In the genomic region with DNA sequence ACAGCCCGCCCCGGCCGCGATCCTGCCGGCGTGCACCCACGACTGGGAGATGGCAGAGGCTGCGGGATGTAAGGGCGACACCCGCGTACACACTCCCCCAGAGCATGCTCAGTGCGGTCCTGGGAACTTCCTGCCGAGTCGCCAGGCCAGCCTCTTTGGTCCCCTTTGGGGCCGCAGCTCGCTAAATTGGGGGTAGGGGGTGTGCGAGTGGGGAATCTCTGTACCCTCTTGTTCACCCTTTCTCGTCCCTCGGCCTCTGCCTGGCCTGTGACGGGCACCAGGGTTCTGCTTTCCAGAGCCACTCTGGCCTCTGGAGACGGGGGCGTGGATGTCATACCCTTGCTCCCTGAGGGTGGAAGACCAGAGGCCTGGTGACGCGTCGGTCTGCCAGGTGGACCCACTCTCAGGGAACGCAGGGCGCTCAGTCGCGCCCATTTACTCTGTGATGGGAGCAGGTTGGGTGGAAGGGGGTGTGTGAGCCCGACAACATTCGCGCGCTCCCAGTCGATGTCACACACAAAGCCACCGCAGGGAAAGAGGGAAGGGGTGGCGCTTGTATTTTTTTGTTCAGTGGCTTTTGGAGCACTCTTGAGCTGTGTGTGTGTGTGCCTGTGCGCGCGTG, we compare ENCODE assay signal across 8 mouse cellular contexts. TPM values are rescaled to one million over a fixed set of nuclear protein-coding genes. Genes with fewer than 3 reads are reported as not detected.
DNase-seq lines count a peak whose midpoint lies in the region; ATAC-seq and TF ChIP-seq lines count a peak whose summit lies in the region.

No protein-coding gene starts in this region.

- H3K4me2 ChIP-seq in hindbrain, embryonic 16.5 days (ENCODE audit: low read length): peak overlapping the region; percentile 80

- H3K36me3 ChIP-seq in hindbrain, embryonic 16.5 days (ENCODE audit: control insufficient read depth, insufficient read depth, low read length): no peaks in the 10 kb centered on the region

- H3K27me3 ChIP-seq in hindbrain, embryonic 16.5 days (replicated peaks; ENCODE audit: control insufficient read depth, insufficient read depth, low read length): no peaks in the 10 kb centered on the region

- peak overlapping the region; percentile 91 for H3K9ac ChIP-seq in hindbrain, embryonic 16.5 days (ENCODE audit: low read depth, low read length)

- peak; percentile 45 for DNase-seq in R1 (ENCODE audit: low read depth, low spot score)
- DNase-seq in cerebellum, postnatal 25 days: peak; percentile 55 to 63
- DNase-seq in gastrocnemius, adult 2 months: peak; percentile 50
- peak; percentile 59 to 62 for DNase-seq in left cerebral cortex, postnatal 36 days (ENCODE audit: low spot score in 2 of 2)
- peak; percentile 34 for DNase-seq in right cerebral cortex, postnatal 14 days

- under 1% methylated on average over 34 of the region's 39 CpGs for WGBS in hindbrain, embryonic 16.5 days

- H3K4me1 ChIP-seq in hindbrain, embryonic 16.5 days (ENCODE audit: control insufficient read depth, insufficient read depth, low read depth, low read length): peaks cover 25% of the 10 kb centered on the region

- no peaks in the 10 kb centered on the region for H3K9me3 ChIP-seq in hindbrain, embryonic 16.5 days (ENCODE audit: control insufficient read depth, low read length)

- peak overlapping the region; percentile 90 for H3K27ac ChIP-seq in gastrocnemius, adult 2 months
- H3K27ac ChIP-seq in hindbrain, embryonic 16.5 days (ENCODE audit: low read depth, low read length): peak overlapping the region; percentile 96

- TF ChIP-seq CTCF in gastrocnemius, adult 2 months (IDR thresholded peaks at IDR 0.05): no peak

- intact Hi-C loops in gastrocnemius, adult 2 months (cut with DNase I): loop anchor here (10.0 kb wide), 2 partner anchors 129 to 191 kb away; no protein-coding TSS in a partner anchor
- intact Hi-C loops in left cerebral cortex, postnatal 36 days (cut with DNase I): no loop called here

- peak; percentile 46 for ATAC-seq in hindbrain, embryonic 16.5 days
- peak; percentile 29 for ATAC-seq in megakaryocyte progenitor cell, adult 5-6 weeks (replicated peaks; ENCODE audit: poor library complexity)
- ATAC-seq in erythroid progenitor cell, adult 5-6 weeks (replicated peaks; ENCODE audit: low FRiP score, poor library complexity, severe bottlenecking): no peak

- H3K4me3 ChIP-seq in gastrocnemius, adult 2 months: peak overlapping the region; percentile 83
- H3K4me3 ChIP-seq in hindbrain, embryonic 16.5 days (ENCODE audit: low read length): peak overlapping the region; percentile 87

RNA-seq across cellular contexts. Expression of gene Mgat5, which starts 1.3 kb away (rescaled TPM):
- total RNA-seq in gastrocnemius, adult 2 months (2021): 1 to 10 TPM in 1 of 2 experiments, under 1 TPM in 1; 0.79 to 1.5 TPM
- polyA plus RNA-seq in hindbrain, embryonic 16.5 days (2015; fragmentation: Nextera tagmentation; extraction: Ambion mirVana): 13.1 and 13.3 TPM in 2 replicates
- 10 to 100 TPM; 77.3 to 79.1 TPM for total RNA-seq in left cerebral cortex, postnatal 36 days (2021)
- 77.7 and 81.8 TPM in 2 replicates for total RNA-seq in megakaryocyte progenitor cell, adult 5-6 weeks (2015)
- total RNA-seq in megakaryocyte progenitor cell, adult 5-6 weeks (2017): 71.4 and 83.3 TPM in 2 replicates
- total RNA-seq in erythroid progenitor cell, adult 5-6 weeks (2015; ENCODE audit: low replicate concordance): 9.4 and 10.1 TPM in 2 replicates
- 4.4 and 6.0 TPM in 2 replicates for total RNA-seq in erythroid progenitor cell, adult 5-6 weeks (2017; ENCODE audit: low replicate concordance)

Comparison
In these comparisons a context has a peak if more than half of its experiments do, and no peak if none do; other contexts are left out.
1. RNA of gene Mgat5, which starts 1.3 kb away (total RNA-seq): 71.4 to 83.3 TPM in megakaryocyte progenitor cell, adult 5-6 weeks and 77.3 to 79.1 TPM in left cerebral cortex, postnatal 36 days; 4.4 to 10.1 TPM in erythroid progenitor cell, adult 5-6 weeks and 0.79 to 1.5 TPM in gastrocnemius, adult 2 months; every median in the first group is over 4 times any median in the second.
2. Peak in every context shown above with its lines, with median percentiles within 50 percentile points of each other: DNase-seq.